Mouse (Mus musculus) Patski (cell line): ENCODE results near the gene B3gnt2. TPM values are rescaled to one million over a fixed set of nuclear protein-coding genes. Genes with fewer than 3 reads are reported as not detected.
A peak's percentile ranks its signal among the peaks of the same experiment; 100 is the strongest.
"Not testable (repeated sequence)": the region's sequence is repeated elsewhere in the genome, so short reads cannot be mapped to it uniquely, and the experiment has no call there.

Source experiments
- ATAC-seq: fragments of 100-300 bp; one replicate; pipeline ENCODE4 v1.8.0; 2021
- CTCF ChIA-PET: fragments of 350-600 bp; sonication (Branson Sonifier 250); formaldehyde crosslinking; loops from one replicate; lab custom pipeline; 2022; ENCODE audit warnings: inconsistent platforms; lab: Charles Lee
- POLR2A ChIA-PET: fragments of 350-600 bp; sonication (Branson Sonifier 250); formaldehyde crosslinking; loops from one replicate; lab custom pipeline; 2022; ENCODE audit warnings: antibody characterized with exemption, inconsistent platforms; lab: Charles Lee
- DNase-seq: peaks from one replicate; pipeline ENCODE4 v3.0.0-alpha.2; 2011; ENCODE audit warnings: low read depth, low spot score
- H3K27me3 ChIP-seq: fragments of 371-371 bp; one replicate; pipeline ENCODE4 v1.5.1; 2021
- CTCF ChIP-seq: fragments of 100-300 bp; IDR thresholded peaks from one replicate; pipeline ENCODE4 v1.5.1; 2021
- in situ Hi-C: fragments of 300-500 bp; cut with MboI; formaldehyde crosslinking; loops from 3 replicates; pipeline ENCODE4 v1.11.1; 2018; ENCODE audit warnings: low pct_unique_long_range_greater_than_20kb, mixed read lengths
- polyA plus RNA-seq: library from polyadenylated mRNA; unstranded; gene quantifications from one replicate; pipeline ENCODE4 v1.2.3, GENCODE M21; 2021

B3gnt2 gene
- polyA plus RNA-seq, 1 experiment from 2014 or later = 20.3 TPM

DNA sequence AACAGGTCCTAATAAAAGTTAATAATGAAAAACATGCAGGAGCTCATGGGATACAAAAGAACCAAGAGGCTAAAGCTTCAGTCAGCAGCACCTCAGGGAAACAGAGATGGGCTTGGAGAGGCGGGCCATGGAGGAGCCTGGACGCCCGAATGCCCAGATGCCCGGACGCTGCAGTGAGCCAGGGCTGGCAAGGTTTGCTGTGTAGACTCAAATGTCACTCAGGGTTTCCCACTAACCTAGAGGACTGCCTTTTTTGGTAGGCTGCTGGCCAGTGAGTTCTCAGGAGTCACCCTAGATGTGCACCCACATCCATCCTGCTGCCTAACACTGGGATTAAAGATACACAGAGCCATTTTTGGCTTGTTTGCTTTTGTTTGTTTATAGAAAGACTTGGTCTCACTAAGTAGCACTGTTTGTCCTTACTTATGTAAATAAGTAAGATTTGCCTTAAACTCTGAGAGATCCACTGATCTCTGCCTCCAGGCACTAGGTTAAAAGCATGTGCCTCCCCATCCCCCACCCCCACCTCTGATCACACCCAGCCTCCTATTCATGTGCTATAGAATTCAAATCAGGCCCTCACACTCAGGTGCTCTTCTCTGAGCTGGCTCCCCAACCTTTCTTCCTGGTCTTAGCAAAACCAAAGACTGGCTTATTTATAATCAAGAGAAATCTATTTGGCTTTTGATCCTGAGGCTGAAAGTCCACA lies 117.0 kb downstream of the B3gnt2 start:
- POLR2A ChIA-PET = interaction anchor here (0.6 kb wide), 1 partner anchor 136 kb away, joined by 13 read pairs; no protein-coding TSS in a partner anchor
- CTCF ChIA-PET = no interaction called here
- H3K27me3 ChIP-seq = no peaks in the 10 kb centered on the region
- in situ Hi-C loops = no loop called here
- no peak for TF ChIP-seq CTCF
- DNase-seq = no peak
- no peak for ATAC-seq

DNA sequence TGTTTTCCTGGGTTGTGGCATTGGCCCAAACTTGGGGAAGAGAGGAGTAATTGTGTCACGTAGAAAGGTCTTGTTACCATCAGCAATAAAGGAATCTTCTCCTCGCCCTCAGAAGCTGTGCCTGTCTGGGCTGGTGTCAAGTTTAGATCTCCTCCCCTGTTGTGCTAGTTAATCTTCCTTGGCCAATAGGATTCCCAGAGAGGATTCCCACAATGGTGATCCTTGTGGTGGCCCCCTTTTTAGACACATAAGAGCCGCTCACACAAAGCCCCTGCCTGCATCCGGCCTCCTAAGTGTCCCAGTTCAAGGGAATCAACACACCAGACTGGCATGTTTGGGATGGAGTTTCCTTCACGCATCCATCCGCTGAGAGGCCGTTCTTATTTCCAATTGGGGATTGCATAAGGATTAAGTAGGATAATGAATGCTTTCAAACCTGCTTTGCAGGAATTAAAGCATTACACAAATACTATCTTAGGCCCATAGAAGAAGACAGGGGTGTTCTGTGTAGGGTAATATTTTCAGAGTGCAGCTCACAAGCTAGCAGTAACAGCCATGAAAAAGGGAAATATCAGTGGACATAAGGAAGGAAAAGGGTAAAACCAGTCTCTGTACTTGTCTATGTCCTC lies 118.6 kb downstream of the B3gnt2 start:
- DNase-seq (no peak), ATAC-seq (no peak)
- ChIA-PET POLR2A (no interaction called here), CTCF (no interaction called here)
- in situ Hi-C loops = no loop called here
- no peaks in the 10 kb centered on the region for H3K27me3 ChIP-seq
- TF ChIP-seq CTCF = no peak

DNA sequence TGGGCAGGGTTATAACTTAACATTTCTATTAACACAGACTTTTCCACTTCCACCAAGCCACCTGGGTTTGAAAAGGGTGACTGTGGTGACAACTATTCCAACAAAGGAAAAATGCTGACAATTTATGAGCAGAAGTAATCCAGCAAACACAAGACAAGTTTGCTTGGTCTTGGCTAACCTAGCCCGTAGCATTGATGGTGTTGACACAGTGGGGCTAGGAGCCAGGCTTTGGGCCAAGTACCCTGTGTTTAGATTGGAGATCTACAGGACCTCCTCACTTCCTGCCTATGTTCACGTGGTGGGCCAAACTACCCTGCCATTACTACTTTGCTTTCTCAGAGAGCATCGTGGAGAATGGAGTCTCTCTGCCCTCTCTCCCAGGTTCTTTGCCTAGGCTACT lies 119.3 kb downstream of the B3gnt2 start:
- ChIA-PET CTCF (interaction anchor here (1.4 kb wide), 1 partner anchor 11 kb away, joined by 4 read pairs; no protein-coding TSS in a partner anchor), POLR2A (no interaction called here)
- H3K27me3 ChIP-seq = no peaks in the 10 kb centered on the region
- ATAC-seq = no peak
- no peak for DNase-seq
- in situ Hi-C loops = no loop called here
- TF ChIP-seq CTCF = no peak

DNA sequence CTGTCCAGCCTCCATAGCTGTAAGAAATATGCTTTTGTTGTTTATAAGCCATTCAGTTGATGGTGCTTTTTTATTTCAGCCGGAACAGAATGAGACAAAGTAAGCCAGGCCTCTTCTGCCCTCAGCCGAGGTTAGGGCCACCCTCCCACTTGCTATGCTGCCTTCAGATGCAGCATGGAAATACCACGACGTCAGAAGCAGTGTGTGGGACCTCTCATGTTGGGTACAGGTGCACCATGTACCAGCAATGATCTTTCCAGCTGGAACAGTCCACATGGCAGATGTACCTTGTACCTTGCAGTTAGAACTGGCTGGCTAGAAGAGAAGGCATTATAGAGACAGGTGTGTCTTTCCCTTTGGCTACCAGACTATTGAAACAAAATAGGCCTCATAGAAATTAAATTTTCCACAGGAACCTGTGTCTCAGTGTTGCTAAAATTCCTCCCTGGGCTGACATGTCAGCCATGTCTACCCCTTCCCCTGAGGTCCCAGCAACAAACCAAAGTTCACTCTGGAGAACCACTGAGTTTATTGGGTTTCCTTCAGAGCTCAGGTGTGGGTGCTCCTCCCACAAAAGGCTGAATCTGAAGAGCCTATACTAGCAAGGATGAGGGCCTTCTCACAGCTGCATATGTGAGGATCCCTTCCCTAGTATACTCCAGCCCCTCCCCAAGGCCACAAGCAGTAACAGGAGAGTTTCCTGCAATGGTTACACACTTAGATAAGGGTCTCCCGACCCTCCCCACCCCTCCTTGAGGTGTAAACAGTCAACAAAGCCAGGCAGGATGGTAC lies 121.1 kb downstream of the B3gnt2 start:
- no peak for DNase-seq
- H3K27me3 ChIP-seq = no peaks in the 10 kb centered on the region
- in situ Hi-C loops = no loop called here
- CTCF ChIA-PET = interaction anchor here (1.4 to 1.5 kb wide), 2 partner anchors 9 to 13 kb away, joined by 3 to 4 read pairs; no protein-coding TSS in a partner anchor
- POLR2A ChIA-PET = no interaction called here
- no peak for ATAC-seq
- no peak for TF ChIP-seq CTCF

DNA sequence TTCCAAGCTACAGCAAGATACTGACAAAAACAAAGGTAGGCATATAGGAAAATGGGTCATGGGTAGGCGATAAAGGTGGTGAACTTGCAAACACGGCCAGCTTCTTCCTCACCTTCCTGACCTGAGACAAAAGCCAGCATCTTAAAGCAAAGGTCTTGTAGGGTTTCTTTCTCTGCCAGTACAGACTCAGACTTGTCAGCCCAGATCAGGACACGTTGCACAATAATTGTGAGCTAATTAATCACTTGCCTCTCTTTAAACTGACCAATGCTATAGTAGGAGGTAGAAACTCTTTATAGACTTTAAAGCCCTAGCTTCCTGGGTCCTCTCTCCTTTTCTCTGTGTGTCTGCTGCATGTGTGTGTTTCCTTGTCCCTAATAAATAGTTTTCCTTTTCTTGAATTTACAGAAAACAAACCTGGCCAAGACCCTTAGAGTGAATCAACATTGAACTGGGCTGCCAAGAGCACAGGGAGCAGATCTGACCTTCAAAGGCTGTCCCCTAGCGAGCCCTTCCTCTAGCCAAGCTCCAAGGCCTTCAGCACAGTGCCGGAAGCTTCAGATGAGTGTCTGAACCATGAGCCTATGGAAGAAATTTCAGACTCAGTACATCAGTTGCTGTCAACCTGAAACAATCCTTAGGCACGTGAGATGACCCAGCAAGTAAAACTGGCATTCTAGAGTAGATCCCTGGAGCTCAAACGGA lies 124.1 kb downstream of the B3gnt2 start:
- in situ Hi-C loops = no loop called here
- no peak for TF ChIP-seq CTCF
- ATAC-seq (no peak), DNase-seq (no peak)
- POLR2A ChIA-PET = interaction anchor here (1.0 kb wide), 1 partner anchor 16 kb away, joined by 5 read pairs; no protein-coding TSS in a partner anchor
- H3K27me3 ChIP-seq = no peaks in the 10 kb centered on the region
- CTCF ChIA-PET = interaction anchor here (1.1 to 1.5 kb wide), 3 partner anchors 26 to 163 kb away, joined by 3 to 4 read pairs (median 3); no protein-coding TSS in a partner anchor

DNA sequence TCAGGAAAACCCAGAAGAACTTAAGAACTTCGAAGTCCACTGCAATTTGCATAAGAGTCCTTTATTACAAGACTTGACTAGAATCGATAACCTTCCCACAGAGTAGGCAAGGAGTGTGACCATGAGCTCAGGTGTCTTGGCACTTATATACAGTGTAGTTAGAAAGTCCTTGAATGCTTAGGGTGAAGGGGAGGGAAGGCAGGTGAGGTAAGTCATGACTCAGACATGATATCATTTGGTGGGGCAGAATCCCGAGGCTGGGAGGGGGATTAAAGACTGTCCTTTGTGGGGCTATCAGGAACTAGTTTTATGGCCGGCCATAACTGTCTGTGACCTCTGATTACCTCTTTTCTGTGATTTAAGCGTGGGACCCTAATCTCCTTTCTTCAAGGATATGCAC lies 125.6 kb downstream of the B3gnt2 start:
- H3K27me3 ChIP-seq, DNase-seq, in situ Hi-C loops, ATAC-seq, CTCF ChIA-PET: not testable (repeated sequence)
- POLR2A ChIA-PET = interaction anchor here (1.2 kb wide), 1 partner anchor 24 kb away, joined by 3 read pairs; no protein-coding TSS in a partner anchor

DNA sequence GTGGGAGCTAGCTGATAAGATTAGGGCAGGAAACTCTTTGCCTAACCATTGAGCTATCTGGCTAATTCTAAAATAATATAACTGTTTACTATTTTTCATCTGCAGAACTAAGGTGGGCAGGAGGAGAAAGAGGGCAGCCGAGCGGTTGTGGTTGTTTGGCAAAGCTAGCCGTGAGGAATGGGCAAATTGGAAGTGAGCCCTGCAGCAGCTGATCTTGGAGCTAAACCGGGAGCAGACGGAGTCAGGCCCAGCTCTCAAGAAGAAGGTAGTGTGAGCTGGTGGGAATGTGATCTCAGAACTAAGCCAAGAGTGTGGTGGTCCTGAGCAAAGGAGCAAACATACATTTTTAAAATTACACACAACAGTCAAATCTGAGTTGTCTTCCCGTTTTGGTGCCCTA lies 126.8 kb downstream of the B3gnt2 start:
- TF ChIP-seq CTCF = no peak
- in situ Hi-C loops = no loop called here
- POLR2A ChIA-PET = no interaction called here
- no peaks in the 10 kb centered on the region for H3K27me3 ChIP-seq
- DNase-seq = no peak
- CTCF ChIA-PET = interaction anchor here (1.2 to 1.3 kb wide), 2 partner anchors 12 to 231 kb away, joined by 3 read pairs; no protein-coding TSS in a partner anchor
- ATAC-seq = no peak

DNA sequence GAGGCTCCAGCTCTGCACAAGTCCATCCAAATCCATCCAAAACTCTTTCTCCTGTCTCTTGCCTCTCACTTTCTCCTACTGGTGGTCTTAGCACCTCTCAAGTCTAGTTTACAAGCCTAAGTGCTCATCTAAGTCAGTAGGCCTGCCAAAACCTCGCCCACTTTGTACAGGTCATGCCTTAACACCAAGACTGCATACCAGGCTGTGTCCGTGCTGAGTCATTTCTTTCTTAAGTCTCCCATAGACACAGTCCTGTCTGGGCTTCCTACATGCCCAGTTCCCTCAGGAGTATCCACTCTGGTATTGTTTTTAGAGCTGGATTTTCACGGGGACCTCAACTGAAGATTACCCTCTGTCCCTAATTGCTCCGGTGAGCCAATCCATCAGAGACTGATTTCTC lies 127.9 kb downstream of the B3gnt2 start:
- ChIA-PET POLR2A (no interaction called here), CTCF (interaction anchor here (1.2 kb wide), 1 partner anchor 11 kb away, joined by 3 read pairs; no protein-coding TSS in a partner anchor)
- H3K27me3 ChIP-seq = no peaks in the 10 kb centered on the region
- DNase-seq (no peak), ATAC-seq (peak; percentile 86)
- TF ChIP-seq CTCF = no peak
- in situ Hi-C loops = no loop called here

DNA sequence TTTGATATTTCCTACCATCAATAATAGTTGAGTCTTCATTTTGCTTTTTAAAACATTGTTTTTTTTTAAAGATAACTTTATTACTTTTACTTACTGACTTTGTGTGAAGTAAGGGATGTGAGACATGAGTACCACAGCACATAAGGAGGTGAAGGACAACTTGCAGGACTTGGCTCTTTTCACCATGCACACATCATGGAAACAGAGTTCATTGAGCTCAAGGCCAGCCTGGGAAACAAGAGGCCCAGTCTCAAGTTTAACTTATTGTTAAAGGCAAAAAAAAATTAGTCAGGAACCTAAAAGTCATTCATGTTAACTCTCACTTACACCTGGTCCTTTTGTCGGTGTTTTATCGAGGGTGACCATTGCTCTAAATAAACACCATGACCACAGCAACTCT lies 137.7 kb downstream of the B3gnt2 start:
- no peaks in the 10 kb centered on the region for H3K27me3 ChIP-seq
- DNase-seq (no peak), ATAC-seq (no peak)
- POLR2A ChIA-PET = no interaction called here
- in situ Hi-C loops = no loop called here
- CTCF ChIA-PET = no interaction called here
- TF ChIP-seq CTCF = no peak

DNA sequence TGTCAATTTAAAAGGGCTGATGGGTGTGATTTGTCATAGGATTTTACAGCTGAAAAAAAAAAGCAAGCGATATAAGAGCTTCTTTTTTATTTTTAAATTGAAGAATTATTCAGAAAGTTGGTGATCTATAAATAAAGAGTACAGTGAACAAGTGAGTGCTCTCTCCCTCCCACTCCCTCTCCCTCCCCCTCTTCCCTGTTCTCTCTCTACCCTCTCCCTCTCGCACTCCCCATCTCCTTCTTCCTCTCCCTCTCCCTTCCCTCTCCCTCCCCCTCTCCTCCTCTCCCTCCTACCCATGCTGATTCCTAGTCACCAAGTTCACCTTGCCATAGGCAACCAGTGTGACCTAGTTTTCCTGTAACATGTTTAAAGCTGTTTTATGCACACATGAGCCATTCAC lies 140.7 kb downstream of the B3gnt2 start:
- ChIA-PET CTCF (interaction anchor here (0.9 to 1.6 kb wide), 4 partner anchors 9 to 16 kb away, joined by 3 to 4 read pairs (median 3); no protein-coding TSS in a partner anchor), POLR2A (interaction anchor here (0.6 to 1.6 kb wide), 2 partner anchors 16 to 84 kb away, joined by 3 to 5 read pairs; no protein-coding TSS in a partner anchor)
- ATAC-seq (no peak), DNase-seq (no peak)
- TF ChIP-seq CTCF = no peak
- H3K27me3 ChIP-seq = no peaks in the 10 kb centered on the region
- in situ Hi-C loops = no loop called here
